Mouse (Mus musculus): Measurements from ENCODE around the gene Gm20388. TPM values are rescaled to one million over a fixed set of nuclear protein-coding genes. Genes with fewer than 3 reads are reported as not detected.
A peak's percentile ranks its signal among the peaks of the same experiment; 100 is the strongest.
"Not testable (repeated sequence)": the region's sequence is repeated elsewhere in the genome, so short reads cannot be mapped to it uniquely, and the experiment has no call there.

Gm20388 gene
- total RNA-seq, 2 experiments from 2014 or later = not detected

DNA sequence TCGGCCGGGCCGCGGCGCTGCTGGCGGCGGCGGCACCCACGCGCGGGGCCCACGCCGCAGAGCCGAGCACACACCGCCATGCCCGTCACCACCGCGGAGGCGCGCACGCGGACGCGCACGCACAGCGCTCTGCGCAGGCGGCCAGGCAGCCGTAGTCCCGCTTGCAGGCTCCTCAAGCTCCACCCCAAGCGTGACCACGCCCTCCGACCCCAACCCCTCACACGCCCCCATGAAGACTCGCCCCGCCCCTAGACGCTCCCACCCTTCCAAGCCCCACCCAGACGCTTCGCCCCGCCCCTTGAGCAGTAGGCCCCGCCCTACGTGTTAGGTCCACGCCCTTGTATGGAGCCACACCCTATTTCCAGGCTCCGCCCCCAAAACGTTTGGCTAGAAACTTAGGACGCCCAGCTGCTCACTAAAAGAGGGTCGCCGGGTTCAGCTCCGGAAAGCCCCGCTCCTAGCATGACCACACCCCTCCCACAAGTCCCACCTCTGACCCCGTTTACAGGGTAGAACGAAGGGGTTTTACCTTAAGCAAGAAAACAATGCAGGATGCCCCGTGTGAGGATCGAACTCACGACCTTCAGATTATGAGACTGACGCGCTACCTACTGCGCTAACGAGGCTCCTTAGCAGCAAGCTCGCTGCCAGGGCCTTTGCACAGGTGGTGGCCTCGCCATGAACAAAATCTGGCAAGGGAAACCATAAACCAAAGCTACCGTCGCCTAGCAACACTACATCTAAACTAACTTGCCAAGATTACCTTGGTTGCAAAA, 1668.2 kb downstream of the Gm20388 start, which contains the start of gene Fbxo31:
Fbxo31 (minus strand) TSS at position 131 of the 776 bp plus-strand sequence.
- DNase-seq (ENCODE audit: low spot score in 2 of 2) = peak; percentile 93

DNA sequence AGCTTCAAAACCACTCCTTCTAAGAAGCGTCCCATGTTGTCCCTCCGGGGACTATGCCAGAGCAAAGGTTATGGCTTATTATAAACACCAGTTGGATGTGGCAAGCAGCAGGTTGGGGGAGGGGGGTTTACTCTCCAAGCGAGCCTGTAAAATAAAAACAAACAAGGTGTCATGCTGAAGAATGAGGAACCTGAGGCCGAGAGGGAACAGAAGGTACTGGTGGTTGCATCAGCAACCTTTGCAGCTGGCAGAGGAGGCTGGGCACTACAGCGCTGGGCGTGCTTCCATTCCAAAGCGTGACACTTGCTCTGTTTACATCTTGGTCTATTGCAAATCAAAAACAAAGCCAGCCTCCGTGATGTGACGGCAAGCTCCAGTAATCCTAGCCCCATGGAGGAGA, 1669.8 kb downstream of the Gm20388 start:
- no peak for DNase-seq (ENCODE audit: low spot score in 2 of 2)

DNA sequence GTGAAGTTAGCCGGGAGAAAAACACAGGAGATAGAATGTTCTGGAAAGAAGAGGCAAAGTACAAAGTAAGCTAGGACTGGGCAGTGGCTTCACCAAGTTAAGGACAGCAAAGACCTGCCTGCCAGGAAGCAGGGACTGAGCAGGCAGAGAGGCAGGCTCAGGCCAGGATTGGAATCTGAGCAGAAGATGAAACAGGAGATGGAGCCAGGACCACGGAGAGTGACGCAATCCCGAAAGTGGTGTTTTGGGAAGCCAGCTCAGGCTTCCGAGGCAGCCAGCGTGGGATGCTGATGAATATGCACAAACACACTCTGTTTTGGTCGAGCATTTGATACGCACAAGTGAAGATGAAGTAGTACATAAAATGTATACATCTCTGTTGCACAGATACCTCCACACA, 1673.0 kb downstream of the Gm20388 start:
- DNase-seq (ENCODE audit: low spot score in 2 of 2) = no peak

DNA sequence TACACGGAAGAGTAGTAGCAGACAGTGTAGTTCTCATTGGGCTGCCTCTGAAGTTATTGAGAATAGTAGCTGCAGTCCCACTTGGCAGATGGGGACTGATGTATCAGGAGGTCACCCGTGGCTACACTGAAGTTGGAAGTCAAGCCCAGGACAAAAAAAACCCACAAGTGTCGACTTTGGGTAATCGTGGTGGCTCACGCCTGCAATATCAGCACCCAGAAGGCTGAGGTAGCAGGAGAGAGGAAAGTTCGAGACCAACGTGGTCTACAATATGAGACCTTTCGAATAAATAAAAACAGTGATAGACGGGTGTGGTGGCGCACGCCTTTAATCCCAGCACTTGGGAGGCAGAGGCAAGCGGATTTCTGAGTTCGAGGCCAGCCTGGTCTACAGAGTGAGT, 1674.1 kb downstream of the Gm20388 start:
- no peak for DNase-seq (ENCODE audit: low spot score in 2 of 2)

DNA sequence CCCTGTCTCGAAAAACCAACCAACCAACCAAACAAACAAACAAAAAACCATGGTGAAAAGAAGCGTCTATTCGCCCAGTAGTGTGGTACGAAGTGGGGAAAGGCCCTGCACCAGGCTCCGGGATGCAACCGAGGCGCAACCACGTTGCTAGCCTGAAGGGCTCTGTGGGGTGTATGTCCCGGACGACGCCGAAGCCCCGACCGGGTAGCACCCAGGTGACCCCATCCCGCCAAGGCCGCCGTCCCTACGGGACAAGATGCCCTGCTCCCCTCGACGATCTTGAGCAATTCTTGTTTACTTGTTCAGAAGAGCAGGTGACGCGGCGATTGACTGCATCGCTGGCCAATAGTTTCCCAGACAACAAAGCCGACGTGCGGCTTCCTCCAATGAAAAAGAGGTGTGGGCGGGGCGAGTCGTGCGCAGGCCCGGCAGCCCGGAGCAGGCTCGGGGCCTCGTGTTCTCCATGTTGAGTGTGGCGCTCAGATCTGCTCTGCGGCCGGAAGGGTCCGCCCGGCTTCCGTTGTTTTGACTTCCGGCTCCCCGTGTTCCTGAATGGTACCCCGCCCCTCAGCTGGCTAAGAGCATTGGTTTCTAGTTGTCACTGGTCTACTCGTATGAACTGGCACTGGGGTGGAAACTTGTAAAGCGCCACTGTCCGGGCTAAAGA, 1674.7 kb downstream of the Gm20388 start:
- peak; percentile 99 for DNase-seq (ENCODE audit: low spot score in 2 of 2)

DNA sequence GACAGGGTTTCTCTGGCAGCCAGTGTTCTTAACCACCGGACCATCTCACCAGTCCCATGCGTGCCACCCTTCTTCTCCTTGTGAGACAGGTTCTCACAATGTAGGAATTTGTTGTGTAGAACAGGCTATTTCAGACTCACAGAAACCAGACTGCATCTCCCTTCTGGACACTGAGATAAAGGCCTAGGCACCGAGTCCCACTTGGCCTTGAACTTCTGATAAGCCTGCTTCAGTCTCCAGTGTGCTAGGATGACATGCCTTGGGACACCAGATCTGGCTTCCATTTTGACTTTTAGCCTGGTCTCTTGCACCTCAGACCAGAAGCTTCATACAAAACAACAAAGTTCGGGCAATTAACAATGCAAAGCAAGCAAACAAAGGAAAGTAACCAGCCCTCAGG, 1678.1 kb downstream of the Gm20388 start:
- DNase-seq (ENCODE audit: low spot score in 2 of 2) = no peak

DNA sequence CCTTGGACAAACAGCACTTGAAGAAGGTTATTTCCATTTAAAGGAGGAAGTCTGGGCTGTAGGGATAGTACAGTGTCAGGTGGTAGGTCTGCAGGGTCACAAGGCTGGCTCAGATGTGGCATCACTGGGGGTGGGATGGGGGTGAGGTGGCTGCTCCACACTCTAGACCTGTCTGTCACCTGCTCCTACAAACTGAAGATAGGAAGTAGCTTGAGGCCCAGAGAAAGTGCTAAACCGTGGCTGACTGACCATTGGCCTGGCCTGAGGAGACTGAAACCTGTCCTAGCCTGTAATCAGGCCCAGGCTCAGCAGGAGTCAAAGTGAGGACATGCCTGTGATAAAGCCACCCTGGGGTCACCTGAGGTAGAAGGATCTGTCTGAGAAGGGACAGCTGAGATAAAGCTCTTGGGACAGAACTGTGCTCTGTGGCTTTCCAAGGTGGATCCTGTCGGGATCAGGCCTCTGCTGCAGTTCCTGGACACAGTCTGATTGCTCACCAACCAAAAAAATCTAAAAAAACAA, 1678.6 kb downstream of the Gm20388 start:
- DNase-seq (ENCODE audit: low spot score in 2 of 2) = no peak

DNA sequence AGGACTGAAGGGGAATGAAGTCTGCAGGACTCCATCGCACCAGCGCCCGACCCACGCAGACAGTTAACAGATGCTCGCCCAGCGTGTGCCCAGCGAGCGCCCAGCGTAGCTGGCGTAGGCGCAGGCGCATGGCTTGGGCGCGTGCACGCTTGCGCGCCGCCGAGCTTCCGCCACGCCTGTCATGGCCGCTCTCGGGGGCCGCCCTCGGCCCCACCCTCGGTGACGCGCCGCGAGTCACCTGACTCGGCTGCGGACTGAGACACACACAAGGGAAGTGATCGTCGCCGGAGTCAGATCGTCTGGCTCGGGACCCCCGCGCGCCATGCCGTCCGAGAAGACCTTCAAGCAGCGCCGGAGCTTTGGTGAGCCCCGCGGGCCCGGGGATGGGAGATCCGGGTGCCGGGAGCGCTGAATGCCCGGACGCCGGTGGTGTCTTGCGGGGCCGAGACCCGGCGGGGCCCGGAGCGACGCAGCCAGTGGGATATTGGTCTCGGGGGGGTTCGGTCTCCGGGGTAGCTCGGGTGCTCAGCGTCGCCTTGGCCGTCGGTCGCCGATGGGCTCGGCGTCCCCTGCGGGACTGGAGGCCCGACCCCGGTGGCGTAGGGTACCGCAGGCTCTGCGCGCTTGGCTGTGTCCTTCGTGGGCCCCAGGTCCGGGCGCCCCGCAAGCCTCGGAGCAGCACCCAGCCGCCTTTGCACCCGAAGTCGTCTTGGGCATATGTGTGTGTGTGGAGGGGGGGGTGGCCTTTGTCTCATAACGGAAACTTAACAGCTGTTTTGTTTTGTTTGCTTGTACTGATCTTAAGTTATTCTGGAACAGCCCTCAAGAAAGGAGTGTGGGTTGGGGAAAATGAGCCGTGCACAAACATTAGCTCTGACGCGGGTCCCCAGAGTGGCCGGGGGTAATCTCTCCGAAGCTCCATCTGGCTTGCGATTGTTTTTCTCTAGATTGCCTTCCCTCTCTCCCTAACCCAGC, 1679.8 kb downstream of the Gm20388 start, which contains the start of gene Map1lc3b:
Map1lc3b (plus strand) TSS at position 159 of the 975 bp plus-strand sequence.
- DNase-seq (ENCODE audit: low spot score in 2 of 2) = peak; percentile 94 to 96

DNA sequence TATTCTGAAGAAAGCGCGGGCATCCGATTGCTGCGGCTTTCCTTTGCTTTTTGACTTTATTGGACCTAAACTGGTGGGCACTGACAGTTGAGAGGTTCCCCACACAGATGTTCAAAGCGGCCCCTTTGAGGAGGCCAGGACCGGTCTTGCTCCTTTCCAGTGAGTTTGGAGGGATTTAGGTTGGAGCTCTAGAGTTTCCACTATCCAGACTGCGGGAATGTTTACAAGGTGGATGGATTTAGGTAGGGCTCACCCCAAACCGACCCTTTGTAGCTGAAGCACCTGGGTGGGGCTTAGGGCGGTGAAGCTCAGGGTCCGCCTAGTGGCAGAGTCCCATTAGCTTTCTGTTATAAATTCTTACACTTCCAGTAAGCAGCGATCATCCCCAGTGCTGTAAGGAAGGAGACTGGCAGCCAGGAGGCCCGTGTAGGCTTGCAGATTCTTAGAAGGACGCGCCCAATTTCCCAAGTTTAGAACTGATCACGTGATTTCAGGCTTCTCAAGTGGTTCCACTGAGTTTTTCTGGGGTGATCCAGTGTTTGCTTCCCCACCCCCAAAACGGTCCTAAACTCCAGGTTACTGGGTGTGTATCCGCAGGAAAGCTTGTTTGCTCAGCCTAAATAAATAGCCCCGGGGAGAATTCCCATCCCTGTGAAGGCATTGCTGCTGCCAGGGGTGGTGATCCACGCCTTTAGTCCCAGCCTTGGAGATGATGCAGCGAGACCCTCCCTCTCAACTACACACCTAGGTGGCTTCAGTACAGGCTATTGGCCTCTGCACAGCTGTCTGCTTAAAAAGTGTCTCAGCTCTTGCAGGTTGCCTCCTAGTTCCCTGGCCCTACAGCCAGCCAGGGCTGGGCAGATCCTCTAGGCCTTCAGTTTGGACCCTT, 1680.8 kb downstream of the Gm20388 start:
- DNase-seq (ENCODE audit: low spot score in 2 of 2) = no peak

DNA sequence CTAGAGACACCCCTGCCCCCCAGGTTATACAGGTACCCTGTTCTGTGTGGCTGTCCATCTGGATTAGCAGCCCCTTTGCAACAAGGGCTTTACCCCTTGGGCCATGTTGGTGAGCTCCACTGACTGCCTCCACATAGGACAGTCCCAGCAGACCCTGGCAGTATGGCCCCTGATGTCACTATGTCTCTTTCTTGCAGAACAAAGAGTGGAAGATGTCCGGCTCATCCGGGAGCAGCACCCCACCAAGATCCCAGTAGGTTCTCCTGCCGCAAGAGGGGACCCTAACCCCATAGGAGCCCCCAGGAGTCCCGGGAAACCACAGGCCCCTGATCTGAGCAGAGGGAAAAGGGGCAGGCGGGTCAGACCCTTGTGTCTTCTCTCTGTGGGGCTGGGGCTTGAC, 1682.7 kb downstream of the Gm20388 start:
- no peak for DNase-seq (ENCODE audit: low spot score in 2 of 2)

DNA sequence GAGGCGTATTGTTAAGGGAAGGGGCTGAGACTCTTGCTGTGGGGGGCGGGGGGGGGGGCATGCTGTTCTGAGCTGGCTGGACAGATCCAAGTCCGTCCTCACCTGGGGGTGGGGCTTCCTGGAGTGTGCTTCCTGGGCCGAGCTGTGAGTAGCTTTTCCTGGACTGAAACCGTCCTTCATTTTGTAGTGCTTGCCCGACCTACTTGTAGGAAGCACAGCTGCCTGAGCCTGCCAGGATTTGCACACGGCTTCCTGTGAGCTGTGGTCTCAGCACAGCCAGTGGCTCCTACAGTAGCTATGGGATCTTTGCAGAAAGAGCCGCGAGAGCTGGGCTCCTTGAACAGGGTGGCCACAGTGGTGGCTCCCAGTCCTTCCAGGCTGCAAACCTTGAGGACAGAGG, 1683.3 kb downstream of the Gm20388 start:
- no peak for DNase-seq (ENCODE audit: low spot score in 2 of 2)

DNA sequence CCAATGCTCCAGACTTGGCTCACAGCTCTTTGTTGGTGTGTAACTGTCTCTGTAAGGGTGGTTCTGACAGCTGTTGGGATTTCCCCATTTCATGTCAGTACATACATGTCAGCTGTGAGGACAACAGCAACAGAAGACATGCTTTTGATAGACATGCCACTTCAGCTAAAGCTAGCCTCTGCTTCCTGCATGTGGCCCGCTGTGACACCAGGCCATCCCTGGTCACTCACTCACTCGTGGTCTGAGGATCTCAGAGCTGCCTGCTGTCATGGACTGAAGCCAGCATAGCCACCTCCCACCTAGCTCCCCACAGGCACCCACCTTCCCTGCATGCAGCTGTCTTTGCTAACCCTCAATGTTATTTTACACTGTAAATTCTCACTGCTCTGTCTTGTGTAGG, 1686.9 kb downstream of the Gm20388 start:
- not testable (repeated sequence) for DNase-seq (ENCODE audit: low spot score in 2 of 2)

DNA sequence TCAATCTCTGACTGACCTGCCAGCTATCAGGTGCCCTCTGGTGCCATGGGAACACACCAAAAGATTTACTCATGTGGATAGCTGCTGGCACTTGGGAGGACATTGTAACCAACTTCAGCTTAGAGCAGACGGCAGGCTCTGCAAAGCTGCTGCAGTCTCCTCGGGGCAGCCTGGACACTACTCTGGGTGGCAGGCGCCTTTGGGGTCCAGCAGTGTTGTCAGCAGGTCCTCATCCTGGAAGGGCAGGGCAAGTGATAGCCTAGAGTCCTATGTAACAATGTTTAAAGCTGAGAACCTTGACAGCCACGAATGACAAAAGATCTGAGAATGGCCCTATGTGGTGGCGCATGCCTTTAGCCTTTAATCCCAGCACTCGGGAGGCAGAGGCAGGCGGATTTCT, 1687.5 kb downstream of the Gm20388 start:
- DNase-seq (ENCODE audit: low spot score in 2 of 2) = no peak

DNA sequence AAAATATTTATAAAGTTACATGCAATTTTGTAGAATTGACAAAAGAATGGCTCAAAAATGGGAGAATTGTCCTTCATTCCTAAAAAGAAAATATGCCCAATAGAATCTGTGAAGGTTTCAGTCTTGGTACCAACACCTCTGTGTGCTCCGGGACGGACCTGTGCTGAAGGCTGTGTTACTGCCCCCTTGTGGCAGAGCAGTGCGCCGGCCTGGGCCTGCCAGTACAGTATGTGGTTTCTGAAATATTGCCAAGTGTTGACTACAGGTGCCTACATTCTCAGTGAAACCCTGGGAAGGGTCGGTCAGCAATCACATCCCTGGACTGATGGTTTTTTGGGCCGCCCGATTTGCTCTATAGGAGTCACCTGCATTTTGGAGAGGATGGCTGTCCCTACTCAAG, 1688.3 kb downstream of the Gm20388 start:
- DNase-seq (ENCODE audit: low spot score in 2 of 2) = peak; percentile 67 to 83

DNA sequence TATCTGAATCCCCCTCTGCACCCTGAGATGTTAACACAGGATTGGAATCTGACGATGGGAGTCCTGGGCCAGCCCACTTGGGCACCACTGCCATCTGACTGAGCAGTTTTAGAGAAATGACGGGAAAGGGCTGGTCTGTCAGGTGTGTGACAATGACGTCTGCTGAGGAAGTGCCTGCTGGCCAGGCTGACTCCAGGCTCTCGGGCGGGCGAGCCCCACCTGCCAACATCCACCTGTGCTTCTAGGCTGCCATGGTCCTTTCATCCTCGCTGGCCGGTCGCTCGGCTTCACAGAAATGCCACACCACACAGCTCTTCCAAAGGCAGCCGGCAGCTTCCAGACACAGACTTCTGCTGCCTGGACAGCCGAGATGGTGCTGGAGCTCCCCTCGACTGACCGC, 1689.2 kb downstream of the Gm20388 start:
- DNase-seq (ENCODE audit: low spot score in 2 of 2) = no peak

DNA sequence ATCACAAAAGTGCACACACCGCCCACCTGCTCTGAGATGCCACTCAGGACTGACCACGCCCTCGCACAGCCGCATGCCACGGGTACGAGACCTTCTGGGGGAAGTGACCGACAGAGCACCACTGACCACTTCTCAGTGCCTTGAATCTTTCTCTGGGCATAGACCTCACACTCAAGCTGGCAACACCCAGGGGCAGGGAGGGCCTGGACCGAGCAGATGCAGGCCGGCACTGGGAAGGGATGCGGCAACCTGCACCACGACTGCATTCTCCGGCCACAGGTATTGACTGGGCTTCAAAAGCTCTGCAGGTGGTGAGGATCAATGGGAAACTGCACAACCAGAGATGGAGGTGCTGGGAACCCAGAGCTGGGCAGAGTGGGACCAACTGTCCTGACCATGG, 1691.8 kb downstream of the Gm20388 start:
- no peak for DNase-seq (ENCODE audit: low spot score in 2 of 2)

DNA sequence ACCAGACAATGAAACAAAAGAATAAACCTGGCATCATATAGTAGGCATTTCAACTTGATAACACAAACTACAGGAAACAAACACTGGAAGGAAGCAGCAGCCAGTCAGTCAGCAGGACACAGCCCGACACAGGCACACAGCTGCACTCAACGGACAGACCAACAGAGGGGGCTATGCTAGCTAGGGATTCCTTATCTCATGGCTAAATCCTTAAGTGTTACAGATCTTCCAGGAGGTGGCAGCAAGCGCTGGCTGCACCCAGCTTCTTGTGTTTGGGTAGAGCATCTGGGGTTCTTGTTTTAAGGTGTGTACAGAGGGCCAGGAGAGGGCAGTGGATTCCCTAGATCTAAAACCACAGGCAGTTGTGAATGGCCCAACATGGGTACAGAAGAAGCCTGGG, 1692.2 kb downstream of the Gm20388 start:
- peak; percentile 66 to 76 for DNase-seq (ENCODE audit: low spot score in 2 of 2)

DNA sequence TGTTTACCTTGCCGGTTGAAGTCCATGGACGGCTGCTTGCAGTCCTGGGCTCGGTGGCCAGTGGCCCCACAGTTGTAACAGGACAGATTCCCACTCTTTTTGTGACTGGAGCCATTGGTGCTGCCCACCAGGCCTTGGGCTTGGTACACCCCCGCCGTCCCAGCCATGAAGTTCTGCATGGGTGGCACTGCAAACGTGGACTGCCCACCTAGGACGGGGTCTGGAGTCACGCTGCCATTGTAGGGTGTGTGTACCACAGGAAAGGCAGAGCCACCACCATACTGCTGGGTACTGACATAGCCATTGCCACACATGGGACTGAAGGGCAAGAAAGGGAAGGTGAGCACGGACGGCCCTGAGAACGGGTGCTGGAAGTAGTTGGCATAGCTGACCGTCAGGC, 1693.2 kb downstream of the Gm20388 start:
- no peak for DNase-seq (ENCODE audit: low spot score in 2 of 2)

DNA sequence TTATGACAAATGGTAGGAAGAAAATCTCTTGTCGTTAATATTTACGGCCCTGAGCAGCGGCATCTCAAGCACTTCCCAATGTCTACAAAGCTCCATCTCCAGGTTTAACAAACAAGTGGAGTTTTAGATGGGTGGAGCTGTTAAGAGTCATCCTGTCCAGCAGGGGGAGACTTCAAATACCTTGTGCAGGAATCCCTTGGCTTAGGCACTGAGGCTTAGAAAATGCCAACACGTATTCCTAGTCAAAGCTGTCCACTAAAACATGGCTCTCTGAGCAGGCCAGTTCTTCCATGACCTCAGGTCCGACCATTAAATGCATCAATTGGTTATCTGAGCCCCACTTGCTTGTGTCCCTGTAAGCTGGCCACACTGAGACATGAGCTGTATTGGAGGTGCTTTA, 1697.0 kb downstream of the Gm20388 start:
- DNase-seq (ENCODE audit: low spot score in 2 of 2) = no peak

DNA sequence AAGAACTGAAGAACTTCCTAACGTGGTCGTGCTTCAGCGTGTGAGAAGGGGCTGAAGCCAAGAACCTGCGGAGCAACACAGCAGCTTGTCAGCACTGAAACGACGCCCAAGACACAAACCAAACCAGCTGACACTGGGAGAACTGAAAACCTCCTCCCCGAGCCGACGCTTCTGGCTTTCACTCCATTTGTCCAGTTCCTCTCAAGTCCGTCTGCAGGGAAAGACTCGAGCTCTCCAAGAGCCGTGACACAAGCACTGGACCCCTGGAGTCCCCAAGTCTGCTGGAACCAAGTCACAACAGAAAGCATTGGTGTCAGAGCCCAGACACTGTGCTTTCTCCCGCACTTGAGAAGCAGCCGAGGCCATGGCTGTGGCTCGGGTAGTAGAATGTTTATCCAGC, 1698.6 kb downstream of the Gm20388 start:
- no peak for DNase-seq (ENCODE audit: low spot score in 2 of 2)
